Mouse (Mus musculus) MEL-GATA-1-ER (cell line): Measurements from ENCODE around the gene Gan.
A peak's percentile ranks its signal among the peaks of the same experiment; 100 is the strongest.

Experiments used
- DNase-seq: peaks from one replicate; pipeline ENCODE4 v3.0.0-alpha.2; 2012; ENCODE audit warnings: low read depth; ENCODE audit errors: extremely low read depth

Gene Gan

GRCm38 (mm10) chr8:117156866-117157768 lies 818 bp upstream of the Gan start:
- no peak for DNase-seq

GRCm38 (mm10) chr8:117157769-117158091 lies 205 bp upstream of the Gan start:
- DNase-seq = peak; percentile 77

- DNase-seq = no peak
Measured at GRCm38 (mm10) chr8:117159031-117159430, 1.1 kb downstream of the Gan start.

GRCm38 (mm10) chr8:117164912-117165311 lies 7.0 kb downstream of the Gan start:
- DNase-seq = no peak

GRCm38 (mm10) chr8:117165542-117165941 lies 7.6 kb downstream of the Gan start:
- no peak for DNase-seq

GRCm38 (mm10) chr8:117166515-117166914 lies 8.6 kb downstream of the Gan start:
- DNase-seq = no peak

- no peak for DNase-seq
Measured at GRCm38 (mm10) chr8:117167243-117167883, 9.4 kb downstream of the Gan start.

GRCm38 (mm10) chr8:117168378-117168777 lies 10.4 kb downstream of the Gan start:
- DNase-seq = no peak

GRCm38 (mm10) chr8:117171826-117172225 lies 13.9 kb downstream of the Gan start:
- no peak for DNase-seq

GRCm38 (mm10) chr8:117172904-117173303 lies 15.0 kb downstream of the Gan start:
- DNase-seq = peak; percentile 23

GRCm38 (mm10) chr8:117173690-117174089 lies 15.8 kb downstream of the Gan start:
- no peak for DNase-seq

GRCm38 (mm10) chr8:117174536-117174935 lies 16.6 kb downstream of the Gan start:
- DNase-seq = no peak

- DNase-seq = no peak
Measured at GRCm38 (mm10) chr8:117176308-117176707, 18.4 kb downstream of the Gan start.

GRCm38 (mm10) chr8:117177236-117177635 lies 19.3 kb downstream of the Gan start:
- no peak for DNase-seq

- DNase-seq = no peak
Measured at GRCm38 (mm10) chr8:117178039-117178438, 20.1 kb downstream of the Gan start.

GRCm38 (mm10) chr8:117178676-117179075 lies 20.7 kb downstream of the Gan start:
- no peak for DNase-seq

- no peak for DNase-seq
Measured at GRCm38 (mm10) chr8:117182746-117183145, 24.8 kb downstream of the Gan start.

- no peak for DNase-seq
Measured at GRCm38 (mm10) chr8:117183664-117184377, 25.9 kb downstream of the Gan start.

- DNase-seq = no peak
Measured at GRCm38 (mm10) chr8:117194355-117194754, 36.4 kb downstream of the Gan start.

GRCm38 (mm10) chr8:117196593-117196992 lies 38.7 kb downstream of the Gan start:
- peak; percentile 62 for DNase-seq

GRCm38 (mm10) chr8:117197551-117197950 lies 39.6 kb downstream of the Gan start:
- no peak for DNase-seq
